Mouse (Mus musculus): ENCODE measurements around the gene Chtop. TPM values are rescaled to one million over a fixed set of nuclear protein-coding genes. Genes with fewer than 3 reads are reported as not detected.
A peak's percentile ranks its signal among the peaks of the same experiment; 100 is the strongest.

The Chtop gene
- total RNA-seq, 1 experiment = 110 TPM

DNA sequence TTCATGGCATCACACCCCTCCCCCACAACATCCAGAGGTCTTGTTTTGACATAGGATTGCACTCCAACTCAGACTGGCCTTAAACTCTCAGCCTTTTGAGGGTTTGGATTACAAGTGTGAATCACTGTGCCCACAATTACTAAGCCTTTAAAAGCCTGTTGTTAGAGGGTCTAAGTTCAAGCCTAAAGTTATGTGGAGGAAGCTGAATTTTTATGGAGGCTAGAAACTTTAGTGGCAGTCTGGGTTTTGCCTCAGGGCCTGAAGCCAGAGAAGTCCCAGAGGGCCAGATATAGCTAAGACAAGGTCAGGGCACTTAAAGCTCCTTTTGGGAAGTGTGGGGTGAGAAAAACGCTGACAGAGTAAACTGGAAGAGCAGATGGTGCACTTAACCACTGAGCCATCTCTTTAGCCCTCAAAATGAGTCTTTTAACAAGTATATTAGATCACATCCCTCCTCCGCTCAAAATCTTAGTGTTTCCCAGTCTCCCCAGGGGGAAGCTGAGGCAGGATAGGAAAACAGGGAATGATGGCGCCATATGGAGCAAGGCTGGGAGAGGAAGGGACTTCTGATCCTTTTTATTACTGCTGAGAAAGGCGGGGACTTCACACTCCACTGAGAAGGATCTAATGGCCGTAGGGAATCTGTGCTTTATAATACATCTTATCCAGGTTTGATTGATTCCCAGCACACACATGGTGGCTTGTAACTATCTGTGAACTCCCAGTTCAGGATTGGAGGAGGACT, 40.5 kb upstream of the Chtop start:
- no peak overlapping the region for H3K27ac ChIP-seq (ENCODE audit: insufficient read depth, low read depth, low read length, poor library complexity, severe bottlenecking)
- no peak for DNase-seq (ENCODE audit: low read depth, low spot score)
- 0 out of 4 replicates have a peak, but pooled peaks cover 0 to 1% of the 10 kb centered on the region in 2 experiments for H3K4me1 ChIP-seq (ENCODE audit: control insufficient read depth in 2 of 2, insufficient read depth in 2 of 2, low read length in 2 of 2, poor library complexity in 1 of 2)
- no peak overlapping the region for H3K9ac ChIP-seq (ENCODE audit: insufficient read depth, low read depth, low read length, poor library complexity, severe bottlenecking)
- TF ChIP-seq HCFC1 (IDR thresholded peaks at IDR 0.05; ENCODE audit: borderline replicate concordance, insufficient read depth, low read length) (no peak), ZC3H11A (IDR thresholded peaks at IDR 0.05; ENCODE audit: borderline replicate concordance, low read depth, low read length) (no peak), MAFK (IDR thresholded peaks at IDR 0.05; ENCODE audit: insufficient read depth, low read depth, low read length) (no peak), ZNF384 (IDR thresholded peaks at IDR 0.05; ENCODE audit: low read depth, low read length) (no peak), CHD2 (IDR thresholded peaks at IDR 0.05; ENCODE audit: low read depth, low read length) (no peak)
- no peak overlapping the region for H3K4me3 ChIP-seq (ENCODE audit: insufficient read depth in 1 of 2, low read depth in 1 of 2, low read length in 2 of 2, poor library complexity in 1 of 2, severe bottlenecking in 1 of 2)
- in situ Hi-C loops (cut with MboI; ENCODE audit: low sequenced_read_pairs in 2 of 2, unreplicated experiment in 2 of 2) = no loop called here
- H3K36me3 ChIP-seq (ENCODE audit: control insufficient read depth, insufficient read depth, low read length, poor library complexity, severe bottlenecking) = no peaks in the 10 kb centered on the region
- no peaks in the 10 kb centered on the region for H3K9me3 ChIP-seq (ENCODE audit: control insufficient read depth, insufficient read depth, low read depth, low read length)

DNA sequence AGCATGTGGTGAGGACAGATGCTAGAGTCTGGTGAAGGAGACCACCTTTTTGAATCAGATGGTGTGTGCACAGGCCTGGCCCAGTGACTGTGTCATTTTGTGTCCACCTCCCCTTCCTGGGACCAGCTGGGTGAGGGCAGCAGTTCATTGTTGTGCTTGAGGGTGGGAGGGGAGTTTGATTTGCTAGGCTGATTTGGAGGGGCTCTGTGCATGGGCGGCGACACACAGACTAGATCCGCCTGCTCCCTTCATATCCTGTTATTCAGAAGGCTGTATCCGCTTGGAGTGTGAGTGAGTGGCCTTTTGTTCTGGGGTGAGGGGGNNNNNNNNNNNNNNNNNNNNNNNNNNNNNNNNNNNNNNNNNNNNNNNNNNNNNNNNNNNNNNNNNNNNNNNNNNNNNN, 31.6 kb upstream of the Chtop start:
- Histone ChIP-seq H3K4me3 (ENCODE audit: insufficient read depth in 1 of 2, low read depth in 1 of 2, low read length in 2 of 2, poor library complexity in 1 of 2, severe bottlenecking in 1 of 2) (no peak overlapping the region; a peak in 1 of 4 replicates), H3K27ac (ENCODE audit: insufficient read depth, low read depth, low read length, poor library complexity, severe bottlenecking) (no peak overlapping the region), H3K9ac (ENCODE audit: insufficient read depth, low read depth, low read length, poor library complexity, severe bottlenecking) (no peak overlapping the region), H3K36me3 (ENCODE audit: control insufficient read depth, insufficient read depth, low read length, poor library complexity, severe bottlenecking) (no peaks in the 10 kb centered on the region), H3K4me1 (ENCODE audit: control insufficient read depth in 2 of 2, insufficient read depth in 2 of 2, low read length in 2 of 2, poor library complexity in 1 of 2) (peaks cover 2 to 8% of the 10 kb centered on the region in 2 experiments; a peak in 2 of 4 replicates), H3K9me3 (ENCODE audit: control insufficient read depth, insufficient read depth, low read depth, low read length) (no peaks in the 10 kb centered on the region)
- DNase-seq (ENCODE audit: low read depth, low spot score) = no peak
- TF ChIP-seq ZNF384 (IDR thresholded peaks at IDR 0.05; ENCODE audit: low read depth, low read length) = no peak
- TF ChIP-seq MAFK (IDR thresholded peaks at IDR 0.05; ENCODE audit: insufficient read depth, low read depth, low read length) = no peak
- TF ChIP-seq HCFC1 (IDR thresholded peaks at IDR 0.05; ENCODE audit: borderline replicate concordance, insufficient read depth, low read length) = no peak
- no peak for TF ChIP-seq CHD2 (IDR thresholded peaks at IDR 0.05; ENCODE audit: low read depth, low read length)
- TF ChIP-seq ZC3H11A (IDR thresholded peaks at IDR 0.05; ENCODE audit: borderline replicate concordance, low read depth, low read length) = no peak
- in situ Hi-C loops (cut with MboI; ENCODE audit: low sequenced_read_pairs in 2 of 2, unreplicated experiment in 2 of 2) = no loop called here

DNA sequence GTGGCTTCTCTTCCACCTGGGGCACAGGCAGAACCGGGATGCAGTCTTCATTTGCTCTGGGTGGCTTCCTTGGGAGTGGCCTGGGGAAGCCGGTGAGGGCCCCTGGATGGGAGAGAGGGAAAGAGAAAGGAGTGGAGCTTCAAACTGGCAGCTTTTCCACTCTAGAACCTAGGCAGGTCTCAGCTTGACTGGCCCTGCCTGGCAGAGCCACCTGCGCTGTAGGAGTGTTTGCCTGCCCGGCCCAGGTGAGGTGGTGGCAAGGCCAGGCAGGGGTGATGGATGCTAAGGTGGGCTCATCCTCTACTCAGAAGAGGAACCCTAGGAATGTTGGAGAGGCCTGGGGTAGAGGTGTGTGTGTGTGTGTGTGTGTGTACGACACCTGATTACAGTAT, 28.6 kb upstream of the Chtop start:
- TF ChIP-seq HCFC1 (IDR thresholded peaks at IDR 0.05; ENCODE audit: borderline replicate concordance, insufficient read depth, low read length) (no peak), ZNF384 (IDR thresholded peaks at IDR 0.05; ENCODE audit: low read depth, low read length) (no peak), MAFK (IDR thresholded peaks at IDR 0.05; ENCODE audit: insufficient read depth, low read depth, low read length) (no peak), ZC3H11A (IDR thresholded peaks at IDR 0.05; ENCODE audit: borderline replicate concordance, low read depth, low read length) (no peak), CHD2 (IDR thresholded peaks at IDR 0.05; ENCODE audit: low read depth, low read length) (no peak)
- Histone ChIP-seq H3K4me3 (ENCODE audit: insufficient read depth in 1 of 2, low read depth in 1 of 2, low read length in 2 of 2, poor library complexity in 1 of 2, severe bottlenecking in 1 of 2) (no peak overlapping the region), H3K9me3 (ENCODE audit: control insufficient read depth, insufficient read depth, low read depth, low read length) (no peaks in the 10 kb centered on the region), H3K4me1 (ENCODE audit: control insufficient read depth in 2 of 2, insufficient read depth in 2 of 2, low read length in 2 of 2, poor library complexity in 1 of 2) (peaks cover 2 to 8% of the 10 kb centered on the region in 2 experiments; a peak in 2 of 4 replicates), H3K36me3 (ENCODE audit: control insufficient read depth, insufficient read depth, low read length, poor library complexity, severe bottlenecking) (no peaks in the 10 kb centered on the region), H3K9ac (ENCODE audit: insufficient read depth, low read depth, low read length, poor library complexity, severe bottlenecking) (no peak overlapping the region), H3K27ac (ENCODE audit: insufficient read depth, low read depth, low read length, poor library complexity, severe bottlenecking) (no peak overlapping the region)
- DNase-seq (ENCODE audit: low read depth, low spot score) = no peak
- in situ Hi-C loops (cut with MboI; ENCODE audit: low sequenced_read_pairs in 2 of 2, unreplicated experiment in 2 of 2) = no loop called here

DNA sequence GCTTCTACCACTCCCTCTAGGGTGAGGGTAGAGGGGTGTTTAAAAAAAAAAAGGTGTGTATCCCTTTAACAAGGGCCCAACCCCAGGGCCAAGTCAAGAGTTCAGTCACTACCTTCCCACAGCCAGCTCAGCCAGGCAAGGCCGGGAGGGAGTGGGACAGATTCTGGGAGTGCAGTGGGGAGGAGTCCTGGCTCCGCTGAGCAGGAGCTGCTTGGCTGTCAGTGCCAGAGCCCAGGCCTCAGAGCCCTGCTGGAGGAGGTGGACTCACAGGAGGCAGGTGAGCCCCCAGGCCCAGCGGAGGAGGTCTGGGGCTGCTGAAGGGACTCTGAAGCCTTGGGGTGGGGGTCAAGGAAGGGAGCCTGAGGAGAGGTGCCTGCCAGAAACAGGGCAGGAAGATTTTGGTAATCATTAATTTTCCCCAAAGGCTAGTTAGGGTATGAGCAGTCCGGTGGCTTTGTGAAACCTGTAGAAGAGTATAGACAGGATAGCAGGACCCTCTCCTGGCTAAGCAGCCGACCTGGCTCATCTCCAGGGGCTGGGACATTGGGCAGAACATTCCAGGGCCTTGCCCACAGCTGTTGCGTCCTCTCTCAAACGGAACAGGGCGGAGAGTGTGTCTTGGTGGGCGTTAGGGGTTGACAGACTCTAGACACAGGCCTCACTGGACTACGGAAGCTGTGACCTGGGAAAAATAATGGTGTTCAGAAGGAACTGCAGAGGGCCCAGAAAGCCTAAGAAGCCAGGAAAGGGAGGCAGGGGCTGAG, 28.0 kb upstream of the Chtop start, which contains the start of gene S100a16:
Gene S100a16 (plus strand): TSS at position 114 of the 764 bp plus-strand sequence.
- no peak within 1 kb of the TSS for H3K27ac ChIP-seq (ENCODE audit: insufficient read depth, low read depth, low read length, poor library complexity, severe bottlenecking)
- in situ Hi-C loops (cut with MboI; ENCODE audit: low sequenced_read_pairs in 2 of 2, unreplicated experiment in 2 of 2) = no loop called here
- H3K4me3 ChIP-seq (ENCODE audit: insufficient read depth in 1 of 2, low read depth in 1 of 2, low read length in 2 of 2, poor library complexity in 1 of 2, severe bottlenecking in 1 of 2) = peak within 1 kb of the TSS in 1 of 2 experiments; percentile 17; a peak in 1 of 4 replicates
- TF ChIP-seq CHD2 (IDR thresholded peaks at IDR 0.05; ENCODE audit: low read depth, low read length) (no peak), HCFC1 (IDR thresholded peaks at IDR 0.05; ENCODE audit: borderline replicate concordance, insufficient read depth, low read length) (no peak), ZC3H11A (IDR thresholded peaks at IDR 0.05; ENCODE audit: borderline replicate concordance, low read depth, low read length) (no peak), MAFK (IDR thresholded peaks at IDR 0.05; ENCODE audit: insufficient read depth, low read depth, low read length) (no peak), ZNF384 (IDR thresholded peaks at IDR 0.05; ENCODE audit: low read depth, low read length) (no peak)
- H3K9ac ChIP-seq (ENCODE audit: insufficient read depth, low read depth, low read length, poor library complexity, severe bottlenecking) = no peak within 1 kb of the TSS
- H3K4me1 ChIP-seq (ENCODE audit: control insufficient read depth in 2 of 2, insufficient read depth in 2 of 2, low read length in 2 of 2, poor library complexity in 1 of 2) = peaks cover 2 to 8% of the 10 kb centered on the region in 2 experiments; a peak in 2 of 4 replicates
- H3K9me3 ChIP-seq (ENCODE audit: control insufficient read depth, insufficient read depth, low read depth, low read length) = no peaks in the 10 kb centered on the region
- no peak for DNase-seq (ENCODE audit: low read depth, low spot score)
- H3K36me3 ChIP-seq (ENCODE audit: control insufficient read depth, insufficient read depth, low read length, poor library complexity, severe bottlenecking) = no peaks in the 10 kb centered on the region

Measured in ES-E14 (cell line).